Mouse (Mus musculus): Measurements from ENCODE around the gene Gnl2. TPM values are rescaled to one million over a fixed set of nuclear protein-coding genes. Genes with fewer than 3 reads are reported as not detected.
A peak's percentile ranks its signal among the peaks of the same experiment; 100 is the strongest.

The Gnl2 gene
- total RNA-seq, 1 experiment = 77.8 TPM

DNA sequence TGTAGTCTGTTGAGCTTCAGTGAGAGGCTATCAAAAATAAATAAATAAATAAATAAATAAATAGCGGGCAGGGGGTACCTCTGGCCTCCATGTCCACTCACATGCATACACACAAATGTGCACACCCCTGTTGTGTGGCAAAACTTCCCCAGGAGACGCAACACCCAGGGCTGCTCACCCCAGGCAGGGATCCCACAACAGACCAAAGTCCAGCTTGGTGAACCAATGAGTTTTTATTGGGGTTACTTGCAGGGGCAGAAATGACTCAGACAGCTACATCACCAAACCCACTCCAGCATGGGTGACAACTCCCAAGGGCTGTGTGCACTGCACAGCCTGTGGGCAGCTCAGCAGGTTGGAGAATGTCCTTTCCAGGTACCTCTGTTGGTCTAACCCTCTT is 61.3 kb downstream of the Gnl2 start:
- H3K36me3 ChIP-seq (ENCODE audit: control insufficient read depth, insufficient read depth, low read length, poor library complexity, severe bottlenecking) = peaks cover 30% of the 10 kb centered on the region
- TF ChIP-seq ZNF384 (IDR thresholded peaks at IDR 0.05; ENCODE audit: low read depth, low read length) (no peak), MAFK (IDR thresholded peaks at IDR 0.05; ENCODE audit: insufficient read depth, low read depth, low read length) (no peak), ZC3H11A (IDR thresholded peaks at IDR 0.05; ENCODE audit: borderline replicate concordance, low read depth, low read length) (no peak), HCFC1 (IDR thresholded peaks at IDR 0.05; ENCODE audit: borderline replicate concordance, insufficient read depth, low read length) (no peak), CHD2 (IDR thresholded peaks at IDR 0.05; ENCODE audit: low read depth, low read length) (no peak)
- DNase-seq (ENCODE audit: low read depth, low spot score) = no peak
- H3K4me3 ChIP-seq (ENCODE audit: insufficient read depth in 1 of 2, low read depth in 1 of 2, low read length in 2 of 2, poor library complexity in 1 of 2, severe bottlenecking in 1 of 2) = no peak overlapping the region
- H3K9me3 ChIP-seq (ENCODE audit: control insufficient read depth, insufficient read depth, low read depth, low read length) = no peaks in the 10 kb centered on the region
- H3K4me1 ChIP-seq (ENCODE audit: control insufficient read depth in 2 of 2, insufficient read depth in 2 of 2, low read length in 2 of 2, poor library complexity in 1 of 2) = no peaks in the 10 kb centered on the region
- H3K9ac ChIP-seq (ENCODE audit: insufficient read depth, low read depth, low read length, poor library complexity, severe bottlenecking) = no peak overlapping the region
- in situ Hi-C loops (cut with MboI; ENCODE audit: low sequenced_read_pairs in 2 of 2, unreplicated experiment in 2 of 2) = no loop called here
- no peak overlapping the region for H3K27ac ChIP-seq (ENCODE audit: insufficient read depth, low read depth, low read length, poor library complexity, severe bottlenecking)

DNA sequence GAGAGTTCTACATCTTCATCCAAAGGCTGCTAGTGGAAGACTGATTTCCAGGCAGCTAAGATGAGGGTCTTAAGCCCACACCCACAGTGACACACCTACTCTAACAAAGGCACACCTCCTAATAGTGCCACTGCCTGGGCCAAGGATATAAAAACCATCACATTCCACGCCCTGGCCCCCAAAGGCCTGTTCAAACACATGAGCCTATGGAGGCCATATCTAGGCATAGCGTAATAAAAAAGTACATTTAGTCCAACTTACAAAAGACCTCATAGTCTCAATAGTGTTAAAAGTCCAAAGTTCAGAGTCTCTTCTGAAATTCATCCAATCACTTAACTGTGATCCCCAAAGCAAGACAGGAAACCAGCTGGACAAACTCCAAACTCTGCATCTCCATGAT is 62.3 kb downstream of the Gnl2 start:
- Histone ChIP-seq H3K27ac (ENCODE audit: insufficient read depth, low read depth, low read length, poor library complexity, severe bottlenecking) (no peak overlapping the region), H3K4me1 (ENCODE audit: control insufficient read depth in 2 of 2, insufficient read depth in 2 of 2, low read length in 2 of 2, poor library complexity in 1 of 2) (0 out of 4 replicates have a peak, but pooled peaks cover 0 to 2% of the 10 kb centered on the region in 2 experiments), H3K4me3 (ENCODE audit: insufficient read depth in 1 of 2, low read depth in 1 of 2, low read length in 2 of 2, poor library complexity in 1 of 2, severe bottlenecking in 1 of 2) (no peak overlapping the region), H3K36me3 (ENCODE audit: control insufficient read depth, insufficient read depth, low read length, poor library complexity, severe bottlenecking) (peaks cover 21% of the 10 kb centered on the region), H3K9me3 (ENCODE audit: control insufficient read depth, insufficient read depth, low read depth, low read length) (no peaks in the 10 kb centered on the region), H3K9ac (ENCODE audit: insufficient read depth, low read depth, low read length, poor library complexity, severe bottlenecking) (no peak overlapping the region)
- DNase-seq (ENCODE audit: low read depth, low spot score) = no peak
- in situ Hi-C loops (cut with MboI; ENCODE audit: low sequenced_read_pairs in 2 of 2, unreplicated experiment in 2 of 2) = no loop called here
- TF ChIP-seq ZC3H11A (IDR thresholded peaks at IDR 0.05; ENCODE audit: borderline replicate concordance, low read depth, low read length) = no peak
- TF ChIP-seq ZNF384 (IDR thresholded peaks at IDR 0.05; ENCODE audit: low read depth, low read length) = no peak
- TF ChIP-seq HCFC1 (IDR thresholded peaks at IDR 0.05; ENCODE audit: borderline replicate concordance, insufficient read depth, low read length) = no peak
- no peak for TF ChIP-seq CHD2 (IDR thresholded peaks at IDR 0.05; ENCODE audit: low read depth, low read length)
- TF ChIP-seq MAFK (IDR thresholded peaks at IDR 0.05; ENCODE audit: insufficient read depth, low read depth, low read length) = no peak

DNA sequence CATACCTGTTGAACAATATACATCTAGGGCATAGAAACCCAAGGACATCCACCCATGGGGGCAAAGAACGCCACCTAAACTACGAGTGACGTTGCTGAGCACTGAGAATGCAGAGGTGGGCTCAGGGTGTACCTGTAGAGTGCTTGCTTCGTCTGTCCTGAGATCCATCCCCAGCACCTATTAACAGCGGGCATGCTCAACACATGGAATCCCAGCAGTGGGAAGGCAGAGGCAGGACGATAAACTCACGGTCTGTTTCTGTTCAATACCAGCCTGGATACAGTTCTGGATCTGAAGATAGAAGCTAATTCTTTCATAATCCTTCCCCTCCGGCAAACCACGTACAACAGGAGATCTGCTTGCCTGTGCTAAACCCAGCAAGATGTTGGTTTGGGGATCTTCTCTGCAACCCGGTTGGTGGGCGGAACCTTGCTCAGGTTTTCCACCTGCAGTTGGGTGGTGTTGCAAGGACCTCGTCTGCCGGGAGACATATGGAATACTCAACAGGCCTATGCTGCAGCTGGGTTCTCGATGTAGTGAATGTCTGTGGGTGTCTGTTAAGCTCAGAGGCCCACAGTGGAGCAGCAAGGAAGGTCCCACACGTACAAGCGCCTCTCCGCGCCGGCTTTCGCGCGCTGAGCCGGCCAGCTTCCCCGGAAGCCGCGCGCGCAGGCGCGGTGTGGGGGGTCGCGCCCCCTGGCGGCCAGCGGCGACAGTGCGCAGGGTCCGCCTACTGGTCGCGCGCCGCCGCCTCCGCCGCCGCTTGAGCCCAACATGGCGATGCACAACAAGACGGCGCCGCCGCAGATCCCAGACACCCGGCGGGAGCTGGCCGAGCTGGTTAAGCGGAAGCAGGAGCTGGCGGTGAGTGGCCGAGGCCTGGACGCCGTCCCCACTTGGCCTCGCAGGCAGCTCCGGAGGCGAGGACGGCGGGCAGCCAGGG is 68.3 kb downstream of the Gnl2 start, which contains the start of gene Meaf6:
Gene Meaf6 (plus strand): TSS at position 732 of the 943 bp plus-strand sequence.
- no peaks in the 10 kb centered on the region for H3K9me3 ChIP-seq (ENCODE audit: control insufficient read depth, insufficient read depth, low read depth, low read length)
- peak; percentile 69 for DNase-seq (ENCODE audit: low read depth, low spot score)
- in situ Hi-C loops (cut with MboI; ENCODE audit: low sequenced_read_pairs in 2 of 2, unreplicated experiment in 2 of 2) = no loop called here
- H3K36me3 ChIP-seq (ENCODE audit: control insufficient read depth, insufficient read depth, low read length, poor library complexity, severe bottlenecking) = peaks cover 4% of the 10 kb centered on the region; the same call in 1 of the 2 replicates
- H3K4me1 ChIP-seq (ENCODE audit: control insufficient read depth in 2 of 2, insufficient read depth in 2 of 2, low read length in 2 of 2, poor library complexity in 1 of 2) = peaks cover 0 to 4% of the 10 kb centered on the region in 2 experiments; a peak in 1 of 4 replicates
- TF ChIP-seq ZC3H11A (IDR thresholded peaks at IDR 0.05; ENCODE audit: borderline replicate concordance, low read depth, low read length) (no peak), ZNF384 (IDR thresholded peaks at IDR 0.05; ENCODE audit: low read depth, low read length) (no peak), CHD2 (IDR thresholded peaks at IDR 0.05; ENCODE audit: low read depth, low read length) (no peak), MAFK (IDR thresholded peaks at IDR 0.05; ENCODE audit: insufficient read depth, low read depth, low read length) (no peak), HCFC1 (IDR thresholded peaks at IDR 0.05; ENCODE audit: borderline replicate concordance, insufficient read depth, low read length) (no peak; the same call in 1 of the 2 replicates)
- peak within 1 kb of the TSS; percentile 87 for H3K27ac ChIP-seq (ENCODE audit: insufficient read depth, low read depth, low read length, poor library complexity, severe bottlenecking)
- peak within 1 kb of the TSS; percentile 95 for H3K9ac ChIP-seq (ENCODE audit: insufficient read depth, low read depth, low read length, poor library complexity, severe bottlenecking)
- H3K4me3 ChIP-seq (ENCODE audit: insufficient read depth in 1 of 2, low read depth in 1 of 2, low read length in 2 of 2, poor library complexity in 1 of 2, severe bottlenecking in 1 of 2) = peak within 1 kb of the TSS; percentile 85 to 89

DNA sequence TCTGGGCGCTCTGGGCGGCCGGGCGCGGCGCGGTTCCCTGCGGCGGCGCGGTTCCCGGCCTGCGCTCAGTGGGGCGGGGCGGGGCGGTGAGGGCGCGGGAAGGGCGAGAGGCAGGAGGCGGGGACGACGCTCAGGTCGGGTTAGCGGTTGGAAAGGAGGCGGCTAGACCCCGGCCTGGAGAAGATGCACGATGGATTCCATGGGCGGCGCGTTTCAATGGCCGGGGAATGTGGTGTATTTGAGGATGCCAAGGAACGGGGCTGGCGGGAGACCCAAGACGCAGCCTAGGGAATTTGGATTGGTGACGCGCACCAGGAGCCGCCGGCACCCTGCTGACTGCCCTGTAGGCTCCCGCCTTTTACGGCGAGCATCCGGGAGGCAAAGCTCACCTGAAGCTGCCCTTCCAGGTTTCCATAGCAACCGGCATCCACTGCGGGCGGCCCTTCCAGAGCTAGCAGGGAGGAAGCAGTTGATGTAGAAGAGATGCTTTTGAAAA is 69.0 kb downstream of the Gnl2 start:
- in situ Hi-C loops (cut with MboI; ENCODE audit: low sequenced_read_pairs in 2 of 2, unreplicated experiment in 2 of 2) = no loop called here
- DNase-seq (ENCODE audit: low read depth, low spot score) = peak; percentile 71
- no peaks in the 10 kb centered on the region for H3K9me3 ChIP-seq (ENCODE audit: control insufficient read depth, insufficient read depth, low read depth, low read length)
- H3K27ac ChIP-seq (ENCODE audit: insufficient read depth, low read depth, low read length, poor library complexity, severe bottlenecking) = peak overlapping the region; percentile 87
- H3K36me3 ChIP-seq (ENCODE audit: control insufficient read depth, insufficient read depth, low read length, poor library complexity, severe bottlenecking) = peaks cover 10% of the 10 kb centered on the region
- TF ChIP-seq ZNF384 (IDR thresholded peaks at IDR 0.05; ENCODE audit: low read depth, low read length) = no peak
- no peak for TF ChIP-seq HCFC1 (IDR thresholded peaks at IDR 0.05; ENCODE audit: borderline replicate concordance, insufficient read depth, low read length)
- TF ChIP-seq MAFK (IDR thresholded peaks at IDR 0.05; ENCODE audit: insufficient read depth, low read depth, low read length) = no peak
- TF ChIP-seq CHD2 (IDR thresholded peaks at IDR 0.05; ENCODE audit: low read depth, low read length) = no peak
- TF ChIP-seq ZC3H11A (IDR thresholded peaks at IDR 0.05; ENCODE audit: borderline replicate concordance, low read depth, low read length) = no peak
- H3K9ac ChIP-seq (ENCODE audit: insufficient read depth, low read depth, low read length, poor library complexity, severe bottlenecking) = peak overlapping the region; percentile 95
- H3K4me1 ChIP-seq (ENCODE audit: control insufficient read depth in 2 of 2, insufficient read depth in 2 of 2, low read length in 2 of 2, poor library complexity in 1 of 2) = peaks cover 0 to 4% of the 10 kb centered on the region in 2 experiments; a peak in 1 of 4 replicates
- peak overlapping the region; percentile 85 to 89 for H3K4me3 ChIP-seq (ENCODE audit: insufficient read depth in 1 of 2, low read depth in 1 of 2, low read length in 2 of 2, poor library complexity in 1 of 2, severe bottlenecking in 1 of 2)
